Mouse (Mus musculus) B cell, adult 2 months (primary cell): Measurements from ENCODE around the gene Trim65.
A peak's percentile ranks its signal among the peaks of the same experiment; 100 is the strongest.

Source experiments
- DNase-seq, 2 experiments: peaks; one replicate each; pipeline ENCODE4 v3.0.0; 2022

Trim65 gene

GRCm38 (mm10) chr11:116087194-116088130 is 43.5 kb downstream of the Trim65 start:
- peak; percentile 89 to 90 for DNase-seq

GRCm38 (mm10) chr11:116086258-116087193 is 44.4 kb downstream of the Trim65 start, which contains the start of gene Wbp2:
Wbp2 (minus strand) TSS chr11:116086995.
- peak; percentile 96 to 97 for DNase-seq

- no peak for DNase-seq
Observed at GRCm38 (mm10) chr11:116084166-116084565, 46.8 kb downstream of the Trim65 start.

- no peak for DNase-seq
Observed at GRCm38 (mm10) chr11:116083096-116083672, 47.7 kb downstream of the Trim65 start.

GRCm38 (mm10) chr11:116081081-116081480 is 49.8 kb downstream of the Trim65 start:
- DNase-seq: peak; percentile 88 to 90

- no peak for DNase-seq
Observed at GRCm38 (mm10) chr11:116079511-116079910, 51.4 kb downstream of the Trim65 start.

- no peak for DNase-seq
Observed at GRCm38 (mm10) chr11:116078676-116079320, 52.1 kb downstream of the Trim65 start.

- DNase-seq: peak; percentile 87 to 91
Observed at GRCm38 (mm10) chr11:116078221-116078620, 52.7 kb downstream of the Trim65 start.

- peak; percentile 72 for DNase-seq
Observed at GRCm38 (mm10) chr11:116077446-116078204, 53.3 kb downstream of the Trim65 start, which contains the start of gene Unc13d. Unc13d (minus strand) TSS chr11:116077961.

GRCm38 (mm10) chr11:116076836-116077235 is 54.1 kb downstream of the Trim65 start:
- peak; percentile 45 to 52 for DNase-seq

- DNase-seq: no peak
Observed at GRCm38 (mm10) chr11:116076266-116076540, 54.7 kb downstream of the Trim65 start.

- DNase-seq: no peak
Observed at GRCm38 (mm10) chr11:116075539-116076265, 55.2 kb downstream of the Trim65 start.

GRCm38 (mm10) chr11:116074436-116074991 is 56.4 kb downstream of the Trim65 start:
- no peak for DNase-seq

- no peak for DNase-seq
Observed at GRCm38 (mm10) chr11:116072608-116073007, 58.3 kb downstream of the Trim65 start.
